Mouse (Mus musculus) lung, embryonic 15.5 days (tissue): ENCODE results near the gene Nos1ap. TPM values are rescaled to one million over a fixed set of nuclear protein-coding genes. Genes with fewer than 3 reads are reported as not detected.

Experiments
- ATAC-seq: fragments of 200-750 bp; cut with Nextera tagmentation; 2 replicates; pipeline ENCODE4 v1.8.0; 2017; ENCODE audit warnings: moderate number of reproducible peaks, borderline replicate concordance; ENCODE audit not compliant: low FRiP score, low TSS enrichment; ENCODE audit errors: extremely low read depth
- H3K27ac ChIP-seq: fragments of 300-500 bp; sonication (generic); 2 replicates; pipeline ENCODE4 v1.5.1; 2015; ENCODE audit warnings: moderate library complexity, mild to moderate bottlenecking, inconsistent platforms
- H3K27me3 ChIP-seq: fragments of 300-500 bp; sonication (generic); 2 replicates; pipeline ENCODE4 v1.6.1; 2015; ENCODE audit warnings: inconsistent platforms
- H3K36me3 ChIP-seq: fragments of 300-500 bp; sonication (generic); 2 replicates; pipeline ENCODE4 v1.6.1; 2015; ENCODE audit warnings: inconsistent platforms
- H3K4me1 ChIP-seq: fragments of 300-500 bp; sonication (generic); 2 replicates; pipeline ENCODE4 v1.6.1; 2015; ENCODE audit warnings: inconsistent platforms
- H3K4me2 ChIP-seq: fragments of 300-500 bp; sonication (generic); 2 replicates; pipeline ENCODE4 v1.6.1; 2015; ENCODE audit warnings: inconsistent platforms, mild to moderate bottlenecking, moderate library complexity
- H3K4me3 ChIP-seq: fragments of 300-500 bp; sonication (generic); 2 replicates; pipeline ENCODE4 v1.5.1; 2015; ENCODE audit warnings: mild to moderate bottlenecking, inconsistent platforms
- H3K9ac ChIP-seq: fragments of 300-500 bp; sonication (generic); 2 replicates; pipeline ENCODE4 v1.6.1; 2015; ENCODE audit warnings: inconsistent platforms
- H3K9me3 ChIP-seq: fragments of 300-500 bp; sonication (generic); 2 replicates; pipeline ENCODE4 v1.6.1; 2016; ENCODE audit warnings: inconsistent platforms
- WGBS: fragments of 180-500 bp; shearing (Covaris S2); methylation state at CpG from one replicate; pipeline ENCODE4 v1.1.7; 2015; 5-methylcytosine and 5-hydroxymethylcytosine counted together
- polyA plus RNA-seq: library from polyadenylated mRNA; unstranded; fragments of >200 nt; fragmentation: Nextera tagmentation; extraction: Ambion mirVana; gene quantifications from 2 replicates; pipeline ENCODE4 v1.2.1, GENCODE M21; 2015

Gene Nos1ap
- polyA plus RNA-seq, 1 experiment from 2014 or later: 10.6 TPM

DNA sequence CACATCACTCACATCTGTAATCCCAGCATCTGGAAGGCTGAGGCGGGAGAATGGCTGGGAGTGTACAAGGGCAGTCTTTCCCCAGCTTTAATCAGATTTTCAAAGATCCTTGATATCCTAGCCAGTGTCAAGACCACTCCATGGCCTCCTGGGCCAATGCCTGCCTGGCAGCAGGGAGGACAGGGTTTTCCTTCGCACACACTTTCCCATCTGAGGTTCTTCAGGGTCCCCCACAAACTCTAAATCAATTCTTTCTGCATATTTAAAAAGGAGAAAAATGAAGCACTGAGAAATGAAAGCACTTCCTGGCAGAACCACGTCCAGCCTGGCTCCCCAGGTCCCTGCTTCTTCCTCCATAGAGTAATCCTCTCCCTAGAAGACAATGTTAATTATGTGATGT is 225.9 kb downstream of the Nos1ap start:
- Histone ChIP-seq H3K9ac (no peak overlapping the region), H3K4me1 (no peaks in the 10 kb centered on the region), H3K4me2 (no peak overlapping the region), H3K27me3 (no peaks in the 10 kb centered on the region), H3K4me3 (no peak overlapping the region), H3K27ac (no peak overlapping the region), H3K9me3 (no peaks in the 10 kb centered on the region), H3K36me3 (no peaks in the 10 kb centered on the region)
- 82% methylated on average over 3 of the region's 3 CpGs for WGBS
- ATAC-seq: no peak

DNA sequence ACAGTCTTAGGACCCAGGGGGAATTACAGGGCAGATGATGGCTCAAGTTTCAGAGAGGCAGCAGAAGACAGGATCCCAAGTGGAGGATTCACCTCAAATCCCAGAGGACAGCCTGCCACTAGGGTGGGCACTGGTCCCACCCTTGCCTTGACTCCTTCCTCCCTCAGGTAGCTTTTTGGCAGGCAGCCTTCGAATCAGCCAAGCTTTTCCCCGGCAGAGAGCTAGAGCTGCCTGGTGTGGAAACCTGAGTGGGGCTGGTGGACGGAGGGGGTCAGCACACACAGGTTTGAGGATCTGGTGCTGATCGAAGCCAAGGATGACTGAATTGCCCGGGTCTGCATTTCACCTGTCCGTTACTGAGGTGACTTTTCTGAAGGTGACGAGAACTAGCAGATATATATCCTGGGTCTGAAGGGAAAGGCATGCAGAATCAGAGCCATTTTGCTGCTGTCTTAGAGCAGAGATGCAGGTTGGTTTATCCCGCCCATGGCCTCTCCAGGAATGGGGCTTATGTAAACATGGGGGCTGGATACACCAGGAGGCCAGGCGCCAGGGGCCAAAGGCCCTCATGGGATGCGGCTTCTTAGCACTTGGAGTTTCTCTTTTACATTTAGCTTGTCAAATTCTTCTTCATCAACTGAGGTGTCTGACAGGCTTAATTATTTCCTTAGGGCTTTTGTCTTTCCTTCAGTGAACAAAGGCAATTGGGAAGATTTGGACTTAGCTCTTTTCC is 229.3 kb downstream of the Nos1ap start:
- WGBS: 33% methylated on average over 10 of the region's 10 CpGs
- H3K9me3 ChIP-seq: no peaks in the 10 kb centered on the region
- H3K4me1 ChIP-seq: no peaks in the 10 kb centered on the region
- no peaks in the 10 kb centered on the region for H3K27me3 ChIP-seq
- H3K36me3 ChIP-seq: no peaks in the 10 kb centered on the region
- no peak for ATAC-seq
- H3K4me3 ChIP-seq: no peak overlapping the region
- no peak overlapping the region for H3K4me2 ChIP-seq
- H3K27ac ChIP-seq: no peak overlapping the region
- no peak overlapping the region for H3K9ac ChIP-seq

DNA sequence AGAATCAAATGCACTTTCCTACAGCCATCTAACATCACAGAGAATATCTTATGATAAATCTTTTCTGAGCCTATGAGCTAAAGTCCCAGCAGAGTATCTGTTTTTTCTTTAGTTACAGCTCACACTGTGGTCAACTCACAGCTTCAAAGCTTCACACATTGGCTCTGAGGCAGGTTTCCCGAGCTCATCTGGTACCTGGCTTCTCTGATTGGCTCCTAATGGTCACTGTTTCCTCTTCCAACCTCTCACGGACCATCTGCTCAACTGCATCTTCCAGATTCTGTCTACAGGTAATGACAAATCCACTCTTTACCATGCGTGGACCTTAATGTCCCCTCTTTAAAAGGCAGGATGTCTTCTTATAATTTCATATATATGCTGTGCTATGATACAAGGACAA is 236.3 kb downstream of the Nos1ap start:
- H3K36me3 ChIP-seq: no peaks in the 10 kb centered on the region
- 62% methylated on average over 3 of the region's 3 CpGs for WGBS
- no peak overlapping the region for H3K27ac ChIP-seq
- no peak overlapping the region for H3K4me3 ChIP-seq
- no peaks in the 10 kb centered on the region for H3K27me3 ChIP-seq
- H3K4me2 ChIP-seq: no peak overlapping the region
- no peaks in the 10 kb centered on the region for H3K4me1 ChIP-seq
- H3K9me3 ChIP-seq: no peaks in the 10 kb centered on the region
- no peak for ATAC-seq
- no peak overlapping the region for H3K9ac ChIP-seq

DNA sequence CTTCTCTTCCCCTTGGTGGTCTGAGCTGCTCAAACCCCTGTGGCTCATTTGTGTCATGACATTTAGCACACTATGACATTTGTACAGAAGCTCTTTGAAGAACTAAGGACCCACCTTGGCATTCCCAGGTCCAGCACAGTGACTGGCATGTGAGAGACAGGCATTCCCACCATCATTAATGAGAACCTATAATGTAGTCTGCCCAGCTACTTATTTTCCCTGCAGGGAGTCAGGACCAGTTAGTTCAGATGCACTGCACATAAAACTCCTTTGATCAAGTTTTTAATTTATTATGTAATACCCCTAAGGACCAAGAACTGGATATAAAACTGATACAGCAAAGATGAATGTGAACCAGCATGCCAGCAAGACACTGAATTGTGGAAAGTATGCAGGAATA is 238.6 kb downstream of the Nos1ap start:
- ATAC-seq: no peak
- Histone ChIP-seq H3K4me2 (no peak overlapping the region), H3K4me3 (no peak overlapping the region), H3K9me3 (no peaks in the 10 kb centered on the region), H3K27me3 (no peaks in the 10 kb centered on the region), H3K4me1 (no peaks in the 10 kb centered on the region; the same call in 1 of the 2 replicates), H3K27ac (no peak overlapping the region), H3K36me3 (no peaks in the 10 kb centered on the region), H3K9ac (no peak overlapping the region)

DNA sequence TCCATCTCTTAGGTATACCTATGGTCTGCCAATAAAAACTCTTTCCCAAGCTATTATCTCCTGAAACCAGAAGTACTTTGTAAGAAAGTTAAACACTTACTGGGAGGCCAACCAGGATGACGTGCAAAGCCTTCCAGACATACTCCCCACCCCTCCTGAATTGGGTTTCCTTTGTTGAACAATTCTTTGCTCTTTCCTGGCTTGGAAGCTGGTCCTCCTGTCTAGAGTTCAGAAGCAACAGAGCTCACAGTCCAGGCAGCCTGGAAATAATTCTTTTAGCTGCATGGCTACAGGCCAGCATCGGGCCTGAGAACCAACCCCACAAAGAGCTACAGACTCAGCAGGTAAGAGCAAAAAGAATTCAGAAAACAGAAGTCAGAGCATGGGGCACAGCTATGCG is 243.4 kb downstream of the Nos1ap start:
- Histone ChIP-seq H3K9me3 (no peaks in the 10 kb centered on the region), H3K27ac (no peak overlapping the region), H3K4me3 (no peak overlapping the region), H3K4me2 (no peak overlapping the region), H3K9ac (no peak overlapping the region), H3K4me1 (no peaks in the 10 kb centered on the region; the same call in 1 of the 2 replicates), H3K27me3 (no peaks in the 10 kb centered on the region), H3K36me3 (no peaks in the 10 kb centered on the region)
- 50% methylated on average over 3 of the region's 3 CpGs for WGBS
- ATAC-seq: no peak; the same call in 1 of the 2 replicates

DNA sequence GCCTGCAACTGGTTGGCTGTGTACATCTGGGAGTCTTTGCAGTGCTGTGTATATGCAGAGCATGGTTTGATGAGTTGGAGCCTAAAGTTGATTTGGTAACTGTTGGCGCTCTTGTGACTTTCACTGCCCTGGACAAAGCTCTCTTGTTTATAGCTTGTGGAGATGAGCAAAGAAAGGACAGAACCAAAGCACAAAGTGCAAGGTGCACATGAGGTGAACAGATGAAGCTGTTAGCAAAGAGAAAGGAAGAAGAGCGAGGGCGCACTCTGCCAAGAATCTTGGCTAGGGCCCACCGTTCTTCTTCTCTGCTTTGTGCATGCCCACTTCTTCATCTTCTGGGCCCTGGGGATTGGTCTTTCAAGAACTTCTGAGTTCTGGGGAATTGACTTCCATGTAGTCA is 245.8 kb downstream of the Nos1ap start:
- no peak overlapping the region for H3K4me2 ChIP-seq
- ATAC-seq: no peak
- H3K9ac ChIP-seq: no peak overlapping the region
- H3K4me1 ChIP-seq: no peaks in the 10 kb centered on the region; the same call in 1 of the 2 replicates
- H3K27ac ChIP-seq: no peak overlapping the region
- no peaks in the 10 kb centered on the region for H3K36me3 ChIP-seq
- no peaks in the 10 kb centered on the region for H3K9me3 ChIP-seq
- no peak overlapping the region for H3K4me3 ChIP-seq
- H3K27me3 ChIP-seq: no peaks in the 10 kb centered on the region
- WGBS: 96% methylated on average over 4 of the region's 4 CpGs

DNA sequence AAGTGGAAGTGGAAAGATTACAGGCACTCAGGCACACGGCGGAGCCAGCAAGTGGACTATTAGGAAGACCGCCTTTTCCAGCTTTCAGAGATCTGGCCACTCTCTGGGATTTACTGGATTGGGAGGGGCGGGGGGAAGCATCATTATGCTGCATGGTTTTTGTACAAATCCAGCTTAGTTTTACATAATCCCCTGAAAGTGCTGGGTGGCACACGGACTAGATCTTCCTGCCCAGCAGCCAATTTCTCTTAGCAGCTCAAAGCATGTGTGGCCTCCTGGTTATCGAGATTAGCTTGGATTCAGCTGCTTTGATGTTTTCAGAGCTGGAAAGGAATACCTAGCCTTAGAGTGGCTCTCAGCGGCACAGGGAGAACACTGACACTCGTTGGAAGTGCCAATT is 246.6 kb downstream of the Nos1ap start:
- Histone ChIP-seq H3K9me3 (no peaks in the 10 kb centered on the region), H3K4me1 (no peaks in the 10 kb centered on the region; the same call in 1 of the 2 replicates), H3K36me3 (no peaks in the 10 kb centered on the region), H3K9ac (no peak overlapping the region), H3K27me3 (no peaks in the 10 kb centered on the region), H3K4me2 (no peak overlapping the region), H3K27ac (no peak overlapping the region), H3K4me3 (no peak overlapping the region)
- ATAC-seq: no peak
- WGBS: 69% methylated on average over 8 of the region's 8 CpGs

DNA sequence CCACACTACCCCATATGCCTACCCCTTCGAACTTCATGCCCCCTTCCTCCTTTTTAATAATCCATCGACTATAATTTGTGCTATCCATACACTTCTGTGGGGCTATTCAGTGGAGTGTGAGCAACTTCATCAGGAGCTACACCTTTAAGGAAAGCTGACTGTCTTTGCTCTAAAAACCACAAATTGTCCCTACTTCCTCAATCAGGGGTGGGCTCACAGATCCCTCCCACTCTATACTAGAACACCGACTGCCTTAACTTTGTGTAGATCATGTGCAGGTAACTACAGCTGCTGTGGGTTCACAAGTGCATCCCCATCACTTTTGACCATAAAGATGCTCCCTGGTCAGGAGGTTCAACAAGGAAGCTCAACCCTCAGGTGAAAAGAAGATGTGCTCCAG is 249.7 kb downstream of the Nos1ap start:
- H3K4me3 ChIP-seq: no peak overlapping the region
- ATAC-seq: no peak
- no peaks in the 10 kb centered on the region for H3K4me1 ChIP-seq
- H3K36me3 ChIP-seq: no peaks in the 10 kb centered on the region
- no peak overlapping the region for H3K4me2 ChIP-seq
- no peaks in the 10 kb centered on the region for H3K9me3 ChIP-seq
- H3K27me3 ChIP-seq: no peaks in the 10 kb centered on the region
- no peak overlapping the region for H3K27ac ChIP-seq
- whole genome bisulfite sequencing: 82% methylated on average over 3 of the region's 3 CpGs
- no peak overlapping the region for H3K9ac ChIP-seq

DNA sequence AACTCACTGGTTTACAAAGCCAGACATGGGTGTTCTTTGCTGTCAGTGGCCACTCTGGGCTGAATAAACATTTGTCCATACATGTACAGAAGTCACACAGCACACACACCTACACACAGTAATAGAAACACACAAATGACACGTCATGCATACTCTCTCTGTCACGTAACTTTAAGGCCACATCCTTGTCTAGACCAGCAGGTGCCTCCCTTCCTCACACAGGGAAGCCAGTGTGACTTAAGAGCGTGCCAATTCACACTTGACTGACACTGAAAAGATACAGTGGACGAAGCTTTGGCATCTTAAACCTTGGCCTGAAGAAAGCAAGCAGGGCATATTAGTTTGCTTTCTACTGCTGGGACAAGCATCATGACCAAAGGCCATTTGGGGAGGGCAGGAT is 256.9 kb downstream of the Nos1ap start:
- Histone ChIP-seq H3K4me3 (no peak overlapping the region), H3K4me1 (no peaks in the 10 kb centered on the region), H3K27ac (no peak overlapping the region), H3K27me3 (no peaks in the 10 kb centered on the region), H3K9me3 (no peaks in the 10 kb centered on the region), H3K9ac (no peak overlapping the region), H3K36me3 (no peaks in the 10 kb centered on the region), H3K4me2 (no peak overlapping the region)
- no peak for ATAC-seq
- WGBS: 75% methylated on average over 4 of the region's 4 CpGs

DNA sequence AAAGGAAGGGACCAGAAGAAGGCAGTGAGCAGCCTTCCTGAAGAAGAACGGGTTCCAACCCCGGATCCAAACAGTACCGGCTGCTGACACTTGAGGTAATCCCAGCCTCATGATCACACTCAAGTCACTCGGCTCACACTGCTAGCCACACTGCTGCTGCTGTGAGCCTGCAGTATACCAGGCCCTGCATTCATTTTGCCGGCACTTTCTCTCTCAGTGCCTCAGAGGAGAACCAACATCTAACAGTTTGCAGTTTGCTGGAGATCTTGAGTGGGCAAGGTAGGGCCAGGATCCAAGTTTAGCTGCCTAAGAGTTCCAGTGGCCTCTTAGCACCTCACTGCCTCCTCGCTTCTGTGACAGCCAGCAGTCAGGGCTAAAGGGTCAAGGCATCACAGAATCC is 257.7 kb downstream of the Nos1ap start:
- no peaks in the 10 kb centered on the region for H3K4me1 ChIP-seq
- H3K36me3 ChIP-seq: no peaks in the 10 kb centered on the region
- H3K9ac ChIP-seq: no peak overlapping the region
- H3K9me3 ChIP-seq: no peaks in the 10 kb centered on the region
- no peaks in the 10 kb centered on the region for H3K27me3 ChIP-seq
- no peak overlapping the region for H3K27ac ChIP-seq
- ATAC-seq: no peak
- WGBS: 48% methylated on average over 6 of the region's 6 CpGs
- H3K4me2 ChIP-seq: no peak overlapping the region
- H3K4me3 ChIP-seq: no peak overlapping the region

DNA sequence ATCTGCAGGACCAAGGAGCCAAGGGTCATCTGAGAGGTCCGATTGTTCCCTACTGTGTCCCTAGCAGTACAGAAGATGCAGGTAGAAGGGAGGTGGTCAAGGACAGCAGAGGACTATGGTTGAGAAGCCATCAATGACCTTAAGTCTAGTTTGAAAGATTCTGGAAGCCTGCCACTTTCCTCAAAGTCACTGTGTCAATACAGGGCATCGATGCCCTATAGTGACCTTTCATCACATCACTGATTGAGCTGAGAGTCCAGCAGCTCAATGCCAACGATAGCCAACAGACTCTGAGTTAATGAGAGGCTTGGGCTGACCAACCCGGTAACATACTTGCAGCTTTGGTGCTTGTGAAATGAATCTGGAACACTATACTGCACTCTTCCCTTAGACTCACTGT is 264.4 kb downstream of the Nos1ap start:
- Histone ChIP-seq H3K27ac (no peak overlapping the region), H3K4me1 (0 out of 2 replicates have a peak, but pooled peaks cover 6% of the 10 kb centered on the region), H3K4me2 (no peak overlapping the region), H3K9me3 (no peaks in the 10 kb centered on the region), H3K36me3 (no peaks in the 10 kb centered on the region), H3K4me3 (no peak overlapping the region), H3K27me3 (no peaks in the 10 kb centered on the region), H3K9ac (no peak overlapping the region)
- WGBS: 87% methylated on average over 4 of the region's 4 CpGs
- ATAC-seq: no peak

DNA sequence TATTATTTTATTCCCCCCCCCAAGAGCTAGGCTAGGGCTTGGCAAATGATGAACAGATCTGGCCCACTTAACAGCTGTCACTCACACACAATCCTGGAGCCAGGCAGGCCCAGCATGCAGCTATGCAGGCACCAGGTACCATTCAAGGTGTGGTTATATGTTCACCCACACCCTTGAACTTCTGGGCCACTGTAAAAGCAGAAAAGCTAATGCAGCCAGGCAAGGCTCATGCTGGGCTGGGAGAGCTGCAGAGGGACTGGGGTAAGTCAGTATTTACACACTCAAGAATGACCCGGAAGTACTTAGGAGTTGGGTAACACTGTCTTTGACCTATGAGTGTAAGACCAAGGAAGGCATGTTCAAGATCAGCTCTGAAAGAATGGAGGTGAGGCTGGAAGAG is 265.3 kb downstream of the Nos1ap start:
- ATAC-seq: no peak; the same call in 1 of the 2 replicates
- no peak overlapping the region for H3K4me3 ChIP-seq
- H3K9ac ChIP-seq: no peak overlapping the region
- H3K27me3 ChIP-seq: no peaks in the 10 kb centered on the region
- no peak overlapping the region for H3K27ac ChIP-seq
- H3K4me2 ChIP-seq: no peak overlapping the region
- WGBS: 65% methylated on average over 1 of the region's 1 CpGs
- no peaks in the 10 kb centered on the region for H3K36me3 ChIP-seq
- no peaks in the 10 kb centered on the region for H3K9me3 ChIP-seq
- 0 out of 2 replicates have a peak, but pooled peaks cover 6% of the 10 kb centered on the region for H3K4me1 ChIP-seq

DNA sequence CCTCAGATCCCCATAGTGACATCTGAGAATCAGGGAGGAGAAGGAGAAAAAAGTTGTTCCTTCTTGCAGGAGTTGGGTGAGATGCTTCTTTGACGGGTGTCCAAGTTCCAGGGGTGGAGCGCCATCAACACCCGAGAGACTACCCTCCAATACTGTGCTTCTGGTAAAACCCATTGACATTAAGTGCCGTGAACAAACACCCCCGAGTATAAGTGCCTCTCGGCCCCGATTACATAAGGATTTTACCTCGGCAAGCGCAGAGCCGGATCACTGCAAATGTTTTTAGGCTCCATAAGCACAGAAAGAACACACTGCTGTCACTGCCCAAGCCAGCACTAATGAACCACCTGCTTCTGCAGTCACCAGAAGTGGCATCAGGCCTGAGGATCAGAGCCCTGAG is 266.7 kb downstream of the Nos1ap start:
- WGBS: 57% methylated on average over 10 of the region's 10 CpGs
- no peak overlapping the region for H3K4me2 ChIP-seq
- H3K27me3 ChIP-seq: no peaks in the 10 kb centered on the region
- H3K4me1 ChIP-seq: 0 out of 2 replicates have a peak, but pooled peaks cover 6% of the 10 kb centered on the region
- peak; percentile 57; the same call in 1 of the 2 replicates for ATAC-seq
- no peak overlapping the region for H3K4me3 ChIP-seq
- H3K27ac ChIP-seq: no peak overlapping the region
- no peaks in the 10 kb centered on the region for H3K36me3 ChIP-seq
- H3K9me3 ChIP-seq: no peaks in the 10 kb centered on the region
- no peak overlapping the region for H3K9ac ChIP-seq
